Comparison of ENCODE assay signal across 19 mouse cellular contexts in the genomic region with DNA sequence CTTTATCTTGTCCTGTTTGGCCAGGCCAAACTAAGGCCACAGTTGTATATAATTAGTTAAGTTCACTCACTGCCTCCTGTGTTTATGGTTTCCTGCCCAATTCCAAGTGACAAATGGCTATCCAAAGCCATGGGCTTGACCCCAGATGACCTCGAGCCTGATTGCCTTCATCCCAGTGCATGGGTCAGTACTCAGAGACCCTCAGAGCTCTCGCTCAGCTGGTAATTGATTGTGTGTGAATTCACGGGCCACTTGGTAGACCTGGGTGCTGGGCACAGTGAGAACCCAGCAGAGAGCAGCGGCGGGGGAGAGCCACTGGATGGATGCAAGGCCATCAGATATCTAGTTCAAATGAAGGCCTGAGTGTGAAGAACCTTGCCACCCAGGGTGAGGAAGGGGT.
DNase-seq lines count a peak whose midpoint lies in the region; ATAC-seq lines count a peak whose summit lies in the region.
"Had no signal": no experiment of that assay in that cellular context is flagged by ENCODE, and none has a peak within 500 bp of the region (broad histone marks: within the 10 kb centered on the region; RNA-seq: fewer than 3 reads in every experiment).

No protein-coding gene starts in this region.

- no peak overlapping the region for H3K27ac ChIP-seq in kidney, embryonic 14.5 days (ENCODE audit: low read depth, low read length)
- no peak overlapping the region for H3K27ac ChIP-seq in forebrain, embryonic 10.5 days
- H3K27ac ChIP-seq: embryonic facial prominence, embryonic 12.5 days; forebrain, embryonic 12.5 days; heart, embryonic 13.5 days; hindbrain, embryonic 15.5 days had no signal

- H3K9ac ChIP-seq in kidney, embryonic 14.5 days (ENCODE audit: low read depth, low read length): no peak overlapping the region
- H3K9ac ChIP-seq: embryonic facial prominence, embryonic 12.5 days; forebrain, embryonic 12.5 days; heart, embryonic 13.5 days; hindbrain, embryonic 15.5 days had no signal

- no peak overlapping the region for H3K4me3 ChIP-seq in kidney, embryonic 14.5 days (ENCODE audit: low read length)
- H3K4me3 ChIP-seq in forebrain, embryonic 10.5 days: no peak overlapping the region
- H3K4me3 ChIP-seq: embryonic facial prominence, embryonic 12.5 days; forebrain, embryonic 12.5 days; heart, embryonic 13.5 days; hindbrain, embryonic 15.5 days had no signal

- DNase-seq in kidney, postnatal 4 days: no peak
- DNase-seq in ovary, adult 18-20 months (ENCODE audit: low spot score): peak; percentile 19
- DNase-seq in ovary, postnatal 14 days (ENCODE audit: low spot score): no peak
- peak; percentile 76 for DNase-seq in embryo, embryonic 9.5 days (ENCODE audit: extremely low spot score)
- DNase-seq in yolk sac, embryonic 10.5 days (ENCODE audit: low spot score): peak; percentile 62
- no peak for DNase-seq in forebrain, embryonic 10.5 days (ENCODE audit: extremely low spot score, low spot score)
- no peak for DNase-seq in cerebellum, adult 8-10 months
- DNase-seq: adrenal gland, postnatal 10 days; cerebellum, adult 11 months; cerebellum, adult 9-10 months; cerebellum, postnatal 25 days; gastrocnemius, postnatal 10 days; heart, postnatal 36 days had no signal

- no peaks in the 10 kb centered on the region for H3K27me3 ChIP-seq in kidney, embryonic 14.5 days (ENCODE audit: control insufficient read depth, insufficient read depth, low read length)
- peaks cover 11% of the 10 kb centered on the region; the same call in 1 of the 2 replicates for H3K27me3 ChIP-seq in forebrain, embryonic 10.5 days (ENCODE audit: poor library complexity, severe bottlenecking)
- H3K27me3 ChIP-seq: embryonic facial prominence, embryonic 12.5 days; forebrain, embryonic 12.5 days; heart, embryonic 13.5 days; hindbrain, embryonic 15.5 days had no signal

- WGBS in kidney, embryonic 14.5 days: 17% methylated on average over 5 of the region's 5 CpGs
- 67% methylated on average over 5 of the region's 5 CpGs for WGBS in forebrain, embryonic 10.5 days

- no peak overlapping the region for H3K4me2 ChIP-seq in kidney, embryonic 14.5 days (replicated peaks; ENCODE audit: low read depth, low read length)
- H3K4me2 ChIP-seq: embryonic facial prominence, embryonic 12.5 days; forebrain, embryonic 12.5 days; heart, embryonic 13.5 days; hindbrain, embryonic 15.5 days had no signal

- peaks cover 9% of the 10 kb centered on the region; the same call in 1 of the 2 replicates for H3K4me1 ChIP-seq in kidney, embryonic 14.5 days (ENCODE audit: control insufficient read depth, insufficient read depth, low read length)
- H3K4me1 ChIP-seq in forebrain, embryonic 10.5 days: peaks cover 7% of the 10 kb centered on the region
- H3K4me1 ChIP-seq: embryonic facial prominence, embryonic 12.5 days; forebrain, embryonic 12.5 days; heart, embryonic 13.5 days; hindbrain, embryonic 15.5 days had no signal

- H3K36me3 ChIP-seq in kidney, embryonic 14.5 days (ENCODE audit: control insufficient read depth, insufficient read depth, low read length): no peaks in the 10 kb centered on the region
- H3K36me3 ChIP-seq in forebrain, embryonic 10.5 days (replicated peaks): no peaks in the 10 kb centered on the region
- H3K36me3 ChIP-seq: embryonic facial prominence, embryonic 12.5 days; forebrain, embryonic 12.5 days; heart, embryonic 13.5 days; hindbrain, embryonic 15.5 days had no signal

- peak; percentile 89 for ATAC-seq in kidney, embryonic 14.5 days (ENCODE audit: low FRiP score, low TSS enrichment)
- ATAC-seq: forebrain, embryonic 16.5 days had no signal

- no peaks in the 10 kb centered on the region for H3K9me3 ChIP-seq in kidney, embryonic 14.5 days (ENCODE audit: control insufficient read depth, low read length)
- no peaks in the 10 kb centered on the region for H3K9me3 ChIP-seq in forebrain, embryonic 10.5 days
- H3K9me3 ChIP-seq: embryonic facial prominence, embryonic 12.5 days; forebrain, embryonic 12.5 days; heart, embryonic 13.5 days; hindbrain, embryonic 15.5 days had no signal

Comparison
In these comparisons a context has a peak if more than half of its experiments do, and no peak if none do; other contexts are left out.
1. DNase-seq: peak in ovary, adult 18-20 months (single experiment), embryo, embryonic 9.5 days (single experiment) and yolk sac, embryonic 10.5 days (single experiment); none in kidney, postnatal 4 days (0 of 2), ovary, postnatal 14 days (single experiment), forebrain, embryonic 10.5 days (single experiment) and cerebellum, adult 8-10 months (single experiment).